Mouse (Mus musculus): ENCODE measurements around the gene Pnkp.

Gene Pnkp

DNA sequence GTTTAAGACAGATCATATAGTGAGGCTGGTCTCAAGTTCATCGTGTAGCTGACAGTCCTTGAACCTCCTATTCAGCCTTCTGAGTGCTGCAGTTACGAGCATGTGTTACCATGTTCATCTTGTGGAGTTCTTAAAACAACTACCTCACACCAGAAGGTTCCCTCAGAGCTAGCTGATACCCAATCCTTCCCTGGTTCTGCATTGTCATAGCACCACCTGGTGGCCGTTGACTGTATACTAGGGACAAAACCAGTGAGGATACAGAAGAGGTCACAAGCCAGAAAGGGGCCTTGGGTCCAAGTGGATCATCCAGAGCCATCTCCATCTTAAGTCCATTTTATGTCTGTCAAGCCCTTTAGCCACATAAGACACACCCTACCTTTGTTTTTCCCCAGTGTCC is 32.1 kb upstream of the Pnkp start:
- in situ Hi-C loops (cut with MboI, MseI) = no loop called here

DNA sequence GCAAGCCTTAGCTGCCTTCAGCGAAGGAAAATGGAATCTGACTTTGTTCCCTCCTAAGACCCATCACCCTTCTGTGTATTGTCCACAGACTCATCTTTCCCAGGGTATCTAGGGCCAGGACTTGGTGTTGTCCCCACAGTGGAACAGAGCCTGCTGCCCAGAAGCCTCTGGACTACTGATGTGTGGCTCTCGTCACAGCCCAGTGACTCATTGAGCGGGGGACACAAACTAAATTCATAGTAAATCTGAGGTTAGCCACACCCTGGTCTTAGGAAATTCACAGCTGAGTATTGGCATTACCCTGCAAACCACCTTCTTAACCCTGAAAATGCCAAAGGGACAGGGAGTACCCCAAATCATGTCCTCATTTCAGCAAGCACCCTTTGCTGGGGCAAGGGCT is 30.2 kb upstream of the Pnkp start:
- in situ Hi-C loops (cut with MboI, MseI) = no loop called here

- in situ Hi-C loops (cut with MboI, MseI) = no loop called here
These were observed 28.2 kb upstream of the Pnkp start for GRCm38 (mm10) chr7:44828706-44829105.

GRCm38 (mm10) chr7:44832763-44833162 is 24.2 kb upstream of the Pnkp start:
- in situ Hi-C loops (cut with MboI, MseI) = no loop called here

GRCm38 (mm10) chr7:44835373-44836015 is 21.4 kb upstream of the Pnkp start:
- in situ Hi-C loops (cut with MboI, MseI) = no loop called here

DNA sequence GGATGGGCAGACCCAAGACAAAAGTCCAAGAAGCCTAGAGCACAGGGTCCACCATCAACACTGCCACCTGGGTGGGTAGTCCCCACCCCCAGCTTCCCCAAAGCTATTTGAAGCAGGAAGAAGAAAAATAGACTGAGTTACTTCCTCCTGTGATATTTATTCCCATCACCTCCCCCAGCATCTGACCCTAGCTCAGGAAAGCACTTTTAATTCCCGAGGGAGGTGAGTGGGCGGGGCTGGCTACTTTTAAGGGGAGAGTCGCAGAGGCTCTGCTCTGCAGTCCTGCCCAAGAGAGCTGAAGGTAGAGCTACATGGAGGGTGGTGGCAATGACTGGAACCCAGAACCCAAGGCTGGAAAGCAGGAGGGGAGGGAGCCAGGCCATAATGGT is 20.9 kb upstream of the Pnkp start:
- in situ Hi-C loops (cut with MboI, MseI) = no loop called here

DNA sequence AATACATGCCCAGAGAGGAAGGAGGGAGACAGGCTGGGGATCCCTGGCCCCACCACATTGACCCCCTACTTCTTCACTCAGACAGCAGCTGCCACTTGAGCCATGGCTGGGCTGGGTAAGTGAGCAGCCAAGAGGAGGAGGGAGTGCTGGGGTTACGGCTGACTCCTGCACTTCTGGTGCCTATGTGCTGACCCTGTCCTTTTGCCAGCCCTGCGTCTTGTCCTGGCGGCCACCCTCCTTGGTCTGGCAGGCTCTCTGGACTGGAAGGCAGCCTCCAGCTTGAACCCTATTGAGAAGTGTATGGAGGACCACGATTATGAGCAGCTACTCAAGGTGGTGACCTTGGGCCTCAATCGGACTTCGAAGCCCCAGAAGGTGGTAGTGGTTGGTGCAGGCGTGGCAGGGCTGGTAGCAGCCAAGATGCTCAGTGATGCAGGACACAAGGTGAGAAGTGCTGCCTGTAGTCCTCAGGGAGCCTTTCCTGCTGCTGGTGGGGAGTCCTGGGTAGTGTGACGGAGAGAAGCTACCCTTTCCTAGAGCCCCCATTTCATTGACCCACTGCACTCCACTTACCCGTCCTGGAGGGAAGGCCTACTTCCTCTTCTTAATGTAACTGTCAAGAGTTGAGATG is 20.4 kb upstream of the Pnkp start:
- in situ Hi-C loops (cut with MboI, MseI) = no loop called here

GRCm38 (mm10) chr7:44838073-44838472 is 18.9 kb upstream of the Pnkp start:
- in situ Hi-C loops (cut with MboI, MseI) = no loop called here

DNA sequence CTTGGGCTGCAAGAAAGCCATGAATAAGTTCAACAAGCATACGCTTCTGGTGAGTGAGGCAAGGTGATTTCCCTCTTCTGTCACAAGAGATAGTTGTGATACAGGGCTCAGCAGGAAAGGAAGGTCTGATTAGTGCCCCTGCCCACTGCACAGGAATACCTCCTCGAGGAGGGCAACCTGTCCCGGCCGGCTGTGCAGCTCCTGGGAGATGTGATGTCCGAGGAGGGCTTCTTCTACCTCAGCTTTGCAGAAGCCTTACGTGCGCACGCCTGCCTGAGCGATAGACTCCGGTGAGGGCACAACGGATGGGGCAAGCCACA is 17.8 kb upstream of the Pnkp start:
- in situ Hi-C loops (cut with MboI, MseI) = no loop called here

GRCm38 (mm10) chr7:44839491-44840191 is 17.3 kb upstream of the Pnkp start:
- in situ Hi-C loops (cut with MboI, MseI) = no loop called here

- in situ Hi-C loops (cut with MboI, MseI) = no loop called here
These were observed 16.5 kb upstream of the Pnkp start for GRCm38 (mm10) chr7:44840426-44840825.

- in situ Hi-C loops (cut with MboI, MseI) = no loop called here
These were observed 15.0 kb upstream of the Pnkp start for GRCm38 (mm10) chr7:44841825-44842463.

DNA sequence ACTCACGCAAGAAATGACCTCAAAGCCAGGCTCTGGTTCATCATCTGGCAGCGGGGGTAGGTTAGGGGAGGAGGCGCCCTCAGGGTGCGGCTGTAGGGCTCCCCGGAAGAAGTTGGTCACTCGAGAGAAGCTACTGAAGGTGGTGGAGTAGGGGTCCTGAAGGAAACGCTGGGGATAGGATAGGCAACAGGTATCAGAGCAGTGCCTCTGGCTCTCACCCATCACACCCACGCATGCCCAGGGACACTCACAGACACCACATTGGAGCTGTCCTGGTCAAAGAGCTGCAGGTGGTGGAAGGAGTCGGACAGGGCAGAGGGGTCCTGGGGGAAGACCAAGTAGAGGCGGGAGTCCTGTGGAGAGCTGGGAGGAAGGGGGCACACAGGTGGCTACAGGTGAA is 11.9 kb upstream of the Pnkp start:
- in situ Hi-C loops (cut with MboI, MseI) = no loop called here

DNA sequence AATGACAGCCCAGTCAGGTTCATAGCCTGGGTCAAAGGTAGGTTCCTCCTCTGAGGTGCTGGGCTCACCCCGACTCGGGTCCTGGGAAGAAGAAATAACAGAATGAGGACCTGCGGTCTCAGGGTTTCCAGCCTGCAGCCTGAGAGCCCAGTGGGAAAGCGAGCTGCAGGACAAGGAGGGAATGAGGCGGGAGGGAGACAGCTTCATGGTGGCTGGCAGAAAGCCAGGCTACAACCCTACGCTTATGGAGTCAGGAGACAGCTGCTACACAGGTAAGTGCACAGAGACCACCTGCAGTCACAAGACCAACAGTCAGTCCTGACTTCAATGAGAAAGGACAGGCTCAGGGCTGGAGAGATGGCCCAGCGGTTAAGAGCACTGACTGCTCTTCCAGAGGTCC is 10.1 kb upstream of the Pnkp start:
- in situ Hi-C loops (cut with MboI, MseI) = no loop called here

DNA sequence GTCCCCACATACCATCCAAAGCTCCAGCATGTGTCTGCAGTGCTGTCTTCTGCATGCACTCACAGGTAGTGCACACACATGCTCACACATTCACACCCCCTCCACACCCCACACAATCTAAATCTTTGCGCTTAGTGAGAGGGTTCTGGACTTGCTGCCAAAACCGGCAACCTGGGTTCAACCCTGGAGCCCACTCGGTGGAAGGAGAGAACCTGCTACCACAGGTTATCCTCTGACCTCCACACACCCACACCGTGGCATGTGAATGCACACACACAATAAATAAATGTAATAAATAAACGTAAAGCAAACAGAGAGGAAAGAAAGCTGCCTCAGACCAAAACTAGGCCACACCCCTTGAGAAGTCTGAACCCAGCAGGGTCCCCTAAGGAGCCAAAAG is 9.2 kb upstream of the Pnkp start:
- in situ Hi-C loops (cut with MboI, MseI) = no loop called here

- in situ Hi-C loops (cut with MboI, MseI) = no loop called here
These were observed 8.2 kb upstream of the Pnkp start, which contains the start of the genes Akt1s1 and Tbc1d17 for GRCm38 (mm10) chr7:44848561-44849415. Gene Akt1s1 (plus strand): TSS chr7:44848991. Gene Tbc1d17 (minus strand): TSS chr7:44849079.

DNA sequence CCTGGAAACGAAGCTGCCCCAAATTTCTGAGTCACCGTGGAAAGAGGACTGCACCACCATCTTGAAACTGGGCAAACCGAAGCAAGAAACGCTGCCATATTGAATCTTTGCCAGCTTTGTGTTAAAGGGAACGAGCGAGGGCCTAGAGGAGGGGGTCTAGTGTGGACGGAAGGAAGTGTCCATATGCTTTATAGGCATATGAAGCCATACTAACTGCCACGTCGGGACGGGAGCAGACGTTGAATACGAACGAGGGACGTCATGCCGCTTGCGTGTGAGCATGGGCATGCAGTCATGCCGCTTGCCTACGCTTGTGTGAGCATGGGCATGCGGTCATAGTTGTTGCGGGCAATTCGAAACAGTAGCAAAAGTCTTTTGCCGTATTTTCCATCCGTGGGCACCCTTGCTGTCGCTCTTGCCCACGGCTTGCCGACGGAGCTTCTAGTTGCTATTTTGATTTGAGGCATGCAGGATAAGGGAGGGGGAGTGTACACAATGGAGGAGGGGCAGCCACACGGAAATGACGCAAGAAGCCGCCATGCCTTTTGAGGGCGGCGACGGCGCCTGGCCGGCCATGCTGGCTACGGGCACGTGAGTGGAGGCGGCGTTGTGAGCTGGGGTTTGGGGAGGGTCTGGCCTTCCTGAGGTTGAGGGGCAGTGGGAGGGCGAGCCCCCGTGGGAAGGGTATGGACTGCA is 7.4 kb upstream of the Pnkp start:
- in situ Hi-C loops (cut with MboI, MseI) = loop anchor here (10.0 kb wide), 1 partner anchor 275 kb away; the partner anchor contains the start of genes Rpl13a and Rps11

DNA sequence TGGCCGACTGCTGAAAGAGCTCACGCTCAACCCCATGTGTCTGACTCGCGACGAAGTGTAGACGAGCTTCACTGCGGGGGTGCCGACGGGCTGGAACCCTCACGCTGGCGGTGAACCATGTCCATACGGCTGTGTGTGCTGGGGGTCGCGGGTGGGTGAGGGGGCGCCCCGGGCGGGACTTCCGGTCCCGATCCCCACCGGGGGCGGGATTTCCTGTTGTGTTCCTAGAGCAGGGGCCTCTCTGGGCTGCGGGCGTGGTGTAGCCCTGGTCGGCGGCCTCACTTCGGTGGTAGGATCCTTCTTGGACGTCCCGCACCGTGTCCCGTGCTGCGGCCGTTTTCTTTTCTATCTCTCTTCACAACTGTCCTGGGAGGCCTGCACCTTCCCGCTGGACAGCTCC is 6.8 kb upstream of the Pnkp start:
- in situ Hi-C loops (cut with MboI, MseI) = loop anchor here (10.0 kb wide), 1 partner anchor 275 kb away; the partner anchor contains the start of genes Rpl13a and Rps11

- in situ Hi-C loops (cut with MboI, MseI) = loop anchor here (10.0 kb wide), 1 partner anchor 274 kb away; the partner anchor contains the start of genes Rpl13a and Rps11
These were observed 5.9 kb upstream of the Pnkp start for GRCm38 (mm10) chr7:44850789-44851624.

All from regulatory T cell (primary cell).